Mouse (Mus musculus): Measurements from ENCODE around the gene Ccl1.

Gene Ccl1

DNA sequence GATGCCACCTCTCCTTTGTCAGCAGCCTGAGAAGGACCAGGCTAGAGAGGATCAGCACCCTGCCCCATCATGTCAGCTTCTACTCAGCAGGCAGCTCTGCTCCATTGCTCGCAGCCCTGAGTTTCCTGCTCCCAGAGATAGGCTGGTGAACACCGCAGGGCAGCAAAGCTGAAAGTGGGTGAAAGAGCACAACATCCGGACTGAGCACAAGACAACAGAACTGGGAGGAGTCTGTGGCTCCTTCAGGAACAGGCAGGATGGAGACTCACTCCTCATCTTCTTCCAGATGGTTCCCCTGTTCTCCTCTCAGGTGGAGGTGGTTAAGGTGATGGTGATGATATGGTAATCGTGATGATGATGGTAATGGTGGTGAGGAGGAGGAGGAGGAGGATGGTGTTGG lies at the start of gene Ccl1:
TSS of gene Ccl1 (minus strand) at position 101 of the 400 bp plus-strand sequence.
- no peak for DNase-seq (ENCODE audit: low spot score)

DNA sequence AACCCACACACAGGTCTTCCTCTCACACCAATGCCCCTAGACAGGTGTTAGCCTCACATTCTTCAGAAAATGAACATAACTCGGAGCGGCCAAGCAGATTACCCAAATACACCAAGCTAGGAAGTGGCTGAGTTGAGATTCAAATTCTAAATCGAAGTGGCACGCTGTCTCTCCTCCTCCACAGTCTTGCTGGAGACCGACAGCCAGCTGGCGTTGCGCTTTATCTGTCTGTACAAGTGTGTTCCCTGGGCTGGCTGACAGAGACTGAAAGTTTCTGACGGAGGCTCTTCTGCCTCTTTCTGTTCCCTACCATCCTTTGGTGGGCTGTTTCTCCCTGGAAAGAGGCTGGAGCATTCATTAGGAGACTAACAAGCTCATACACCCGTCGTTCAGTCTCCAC lies 45.5 kb upstream of the Ccl1 start:
- no peak for DNase-seq (ENCODE audit: low spot score)

DNA sequence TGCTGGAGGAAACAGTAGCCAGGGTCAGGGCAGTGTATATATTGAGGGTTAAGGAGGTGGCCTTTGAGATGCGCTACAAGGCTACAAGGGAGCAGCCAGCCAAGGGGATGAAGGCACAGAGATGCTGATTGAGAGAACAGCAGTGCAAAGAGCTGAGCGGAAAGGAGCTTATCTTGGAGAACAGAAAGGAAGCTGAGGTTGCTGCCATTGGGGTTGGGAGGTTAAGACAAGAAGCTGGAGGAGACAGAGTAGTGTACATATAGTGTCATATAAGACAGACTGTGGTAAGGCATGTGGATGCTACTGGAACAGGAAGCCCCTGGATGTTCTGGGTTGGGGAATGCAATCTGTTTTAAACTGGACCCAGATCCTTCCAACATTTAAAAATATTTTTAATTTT lies 35.4 kb upstream of the Ccl1 start:
- no peak for DNase-seq (ENCODE audit: low spot score)

DNA sequence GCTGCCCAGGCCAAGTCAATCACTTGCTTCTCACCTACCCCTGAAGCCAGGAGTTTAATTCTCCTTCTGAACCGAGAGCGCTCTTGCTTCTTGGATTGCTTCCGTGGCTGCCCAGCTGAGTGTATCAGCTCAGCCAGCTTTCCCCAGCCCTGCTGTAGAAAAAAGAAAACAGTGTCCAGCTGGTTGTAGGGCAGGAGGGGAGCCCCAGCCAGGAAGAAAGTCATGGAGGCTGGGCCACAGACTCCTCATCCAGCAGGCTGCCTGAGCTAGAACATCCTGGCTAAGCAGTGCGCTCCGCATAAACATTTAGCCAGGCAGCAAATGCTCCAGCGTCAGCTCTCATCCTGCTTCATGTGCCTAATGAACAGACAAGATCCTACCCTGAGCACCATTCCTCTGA lies 34.9 kb upstream of the Ccl1 start:
- no peak for DNase-seq (ENCODE audit: low spot score)

DNA sequence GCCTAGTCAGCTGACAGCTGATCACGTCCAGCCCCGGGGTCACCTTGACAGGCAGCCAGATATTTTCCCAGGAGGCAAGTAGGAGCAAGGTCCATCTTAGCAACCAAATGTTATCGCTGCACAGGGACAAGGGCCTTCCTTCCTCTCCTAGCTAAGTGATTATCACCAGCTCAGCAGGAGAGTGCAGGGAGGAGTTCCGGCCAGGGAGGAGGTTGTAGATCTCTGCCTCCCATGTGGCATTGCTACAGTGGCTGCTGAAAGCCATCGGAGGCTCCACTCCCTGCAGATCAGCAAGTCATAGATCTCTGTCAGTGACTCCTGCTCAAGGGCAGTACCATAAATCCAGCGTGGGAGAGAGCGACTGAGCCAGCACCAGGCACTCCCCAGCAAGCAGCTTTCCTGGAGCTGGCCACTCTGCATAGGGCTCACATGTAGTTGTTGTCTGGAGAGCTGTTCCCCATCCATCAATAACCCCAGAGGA lies 34.5 kb upstream of the Ccl1 start:
- DNase-seq (ENCODE audit: low spot score): no peak

DNA sequence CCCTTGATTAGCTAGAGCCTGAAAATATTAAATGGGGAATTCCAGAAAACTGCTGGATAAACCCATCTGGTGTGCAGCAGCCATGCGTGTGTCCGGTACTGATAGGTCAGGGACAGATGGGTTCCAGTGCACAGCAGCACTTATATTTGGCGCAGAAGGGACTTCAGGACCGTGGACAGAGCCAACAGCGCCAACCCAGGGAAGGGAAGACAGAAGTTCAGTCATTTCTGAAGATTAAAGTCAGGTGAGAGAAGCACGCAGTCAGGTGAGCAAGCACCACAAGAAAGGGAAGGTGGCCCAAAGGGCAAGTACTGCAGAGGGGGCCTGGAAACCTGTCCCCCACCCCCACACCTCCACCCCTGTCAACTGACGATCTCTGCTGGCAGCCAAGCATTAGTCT lies 7.7 kb upstream of the Ccl1 start:
- no peak for DNase-seq (ENCODE audit: low spot score)

DNA sequence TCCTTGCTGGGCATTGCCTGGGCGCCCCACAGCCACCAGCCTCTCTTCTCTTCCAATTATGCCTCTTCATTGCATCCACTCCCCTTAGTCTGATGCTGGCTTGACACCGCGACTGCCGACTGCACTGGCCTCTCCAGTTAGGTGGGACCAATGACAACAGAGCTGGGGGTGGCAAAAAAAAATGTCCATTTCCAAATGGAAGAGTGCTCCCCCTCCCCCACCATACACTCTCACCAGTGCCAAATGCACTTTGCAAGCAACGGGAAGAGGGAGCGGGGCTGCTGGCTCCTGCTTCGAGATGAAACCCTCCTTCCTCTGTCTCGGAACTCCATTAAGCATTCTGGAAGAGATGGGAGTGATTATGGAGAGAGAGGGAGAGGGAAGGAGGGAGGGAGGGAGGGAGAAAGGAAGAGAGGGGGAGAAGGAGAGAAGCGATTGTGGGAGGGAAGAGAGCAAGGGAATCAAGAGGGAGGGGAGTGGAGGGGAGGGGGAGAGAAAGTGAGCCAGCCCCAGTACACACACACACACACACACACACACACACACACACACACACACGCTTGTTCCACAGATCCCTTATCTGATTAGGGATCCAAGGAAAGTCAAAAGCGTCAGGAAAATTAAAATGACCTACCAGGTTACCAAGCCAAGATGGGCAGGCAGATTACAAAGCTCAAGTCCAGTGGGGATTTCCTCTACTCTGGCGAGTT lies 5.0 kb upstream of the Ccl1 start:
- no peak for DNase-seq (ENCODE audit: low spot score)

DNA sequence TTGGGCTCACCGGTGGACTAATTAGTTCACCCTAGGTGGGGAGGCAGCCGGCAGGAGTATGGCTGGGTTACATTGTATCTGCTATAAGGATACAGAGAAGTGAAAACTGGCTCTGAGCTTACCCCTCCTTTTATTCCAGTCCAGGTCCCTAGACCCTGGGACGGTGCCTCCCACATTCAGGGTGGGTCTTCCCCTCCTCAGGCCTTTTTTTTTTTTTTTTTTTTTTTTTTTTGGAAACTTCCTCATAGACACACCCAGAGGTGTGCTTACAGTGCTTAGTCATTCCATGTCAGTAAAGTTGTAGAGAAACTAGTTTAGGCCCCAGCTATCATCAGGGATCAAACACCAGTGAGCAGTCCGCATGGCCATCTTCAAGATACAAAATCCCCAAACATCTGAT lies 7.6 kb downstream of the Ccl1 start:
- DNase-seq (ENCODE audit: low spot score): no peak

DNA sequence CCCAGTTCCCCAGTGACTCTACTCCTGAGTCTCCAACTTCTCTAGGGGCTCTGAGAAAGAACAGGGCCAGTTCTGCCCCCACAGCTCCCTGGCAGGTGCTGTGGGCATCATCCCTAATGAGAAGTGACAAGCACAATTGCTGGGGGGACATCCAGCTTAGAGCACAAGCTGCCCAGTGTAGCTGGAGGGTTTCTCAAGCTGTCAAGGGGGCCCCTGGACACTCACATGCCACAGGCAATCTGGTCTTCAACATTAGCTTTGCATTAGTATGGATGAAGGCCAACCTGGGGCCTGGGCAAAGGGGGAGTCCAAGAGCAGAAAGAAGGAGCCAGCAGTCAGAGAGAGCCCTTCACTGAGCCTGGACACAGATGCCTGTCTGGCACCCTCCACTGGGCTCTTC lies 14.6 kb downstream of the Ccl1 start:
- DNase-seq (ENCODE audit: low spot score): no peak

DNA sequence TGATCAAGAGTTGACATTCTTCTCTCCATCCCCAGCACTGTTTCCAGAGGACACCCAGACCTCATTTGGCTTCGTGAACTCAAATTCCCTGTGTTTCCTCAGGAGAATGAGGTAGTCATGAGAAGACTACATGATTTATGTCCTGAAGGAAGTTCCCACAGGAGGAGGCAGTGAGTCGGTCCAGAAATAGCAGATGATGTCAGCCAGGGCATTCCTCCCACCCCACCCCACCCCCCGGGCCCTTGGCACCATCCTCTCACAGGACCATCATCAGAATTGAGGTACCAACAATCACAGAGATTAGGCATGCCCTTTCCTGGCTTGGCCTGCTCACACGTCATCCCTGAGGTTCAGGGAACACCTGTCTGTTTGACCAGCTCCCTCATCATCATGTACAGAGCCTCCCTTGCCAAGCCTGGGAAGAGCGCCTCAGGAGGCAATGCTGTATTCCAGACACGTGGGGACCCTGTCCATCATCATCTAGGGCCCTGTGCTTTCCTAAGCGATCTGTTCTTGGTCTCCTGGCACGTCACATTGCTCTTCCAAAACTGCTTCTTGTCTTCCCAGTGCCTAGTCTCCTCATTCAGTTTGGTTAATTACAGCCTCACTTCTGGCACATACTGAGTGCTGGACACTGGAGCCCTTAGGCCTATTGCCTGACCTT lies 31.2 kb downstream of the Ccl1 start:
- no peak for DNase-seq (ENCODE audit: low spot score)

DNA sequence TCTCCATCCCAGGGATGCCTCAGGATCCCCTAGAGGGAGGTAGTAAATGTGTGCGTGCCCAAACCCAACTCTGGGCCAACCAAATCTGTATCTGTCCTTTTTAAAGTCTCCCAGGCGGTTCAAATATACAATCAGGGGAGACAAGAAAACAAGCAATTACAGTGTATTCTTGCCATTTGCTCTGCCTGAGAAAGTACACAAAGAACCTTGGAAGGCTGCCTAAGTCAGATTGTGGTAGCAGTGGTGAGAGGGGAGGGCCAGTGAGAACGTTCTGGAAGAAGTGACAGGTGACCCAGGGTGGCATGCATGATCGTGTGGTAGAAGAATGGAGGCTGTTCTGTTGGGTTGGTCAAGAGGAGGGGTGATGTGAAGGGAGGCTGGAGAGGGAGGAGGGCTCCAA lies 46.4 kb downstream of the Ccl1 start:
- DNase-seq (ENCODE audit: low spot score): no peak

DNA sequence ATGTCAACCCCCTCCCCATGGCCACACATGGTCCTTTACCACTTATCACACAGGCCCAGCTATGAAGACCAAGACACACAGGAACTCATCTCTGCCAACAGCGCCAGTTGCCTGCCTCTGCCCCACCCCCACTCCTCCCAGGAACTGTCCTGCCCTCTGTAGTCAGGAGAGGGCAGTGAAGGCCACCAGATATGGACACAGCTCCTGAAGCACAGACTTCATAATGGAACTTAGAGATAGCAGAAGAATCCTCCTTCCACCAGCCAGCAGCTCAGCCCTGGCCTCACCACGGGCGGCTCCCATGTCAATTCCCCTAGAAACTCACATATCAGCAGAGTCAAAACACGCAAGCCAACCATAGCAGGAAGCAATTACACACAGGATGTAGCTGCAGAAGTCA lies 49.9 kb downstream of the Ccl1 start:
- no peak for DNase-seq (ENCODE audit: low spot score)

DNA sequence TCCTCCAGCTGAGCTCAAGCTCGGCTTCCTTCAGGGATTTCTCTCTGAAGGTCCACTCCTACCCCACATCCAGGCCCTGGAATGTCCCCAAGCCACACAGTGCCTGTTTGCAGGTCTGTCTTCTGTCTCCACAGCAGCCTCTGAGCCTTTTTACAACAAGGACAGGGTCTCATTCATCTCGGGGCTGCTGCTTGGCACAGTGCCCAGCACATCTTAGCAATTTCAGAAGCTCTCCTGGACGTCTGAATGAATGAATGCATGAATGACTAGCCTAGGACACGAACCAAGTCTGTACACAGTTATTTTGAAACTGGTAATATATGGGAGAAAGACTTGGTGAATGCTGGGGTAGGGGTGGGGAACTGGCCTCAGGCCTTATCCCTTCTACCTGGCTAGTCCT lies 52.1 kb downstream of the Ccl1 start:
- no peak for DNase-seq (ENCODE audit: low spot score)

DNA sequence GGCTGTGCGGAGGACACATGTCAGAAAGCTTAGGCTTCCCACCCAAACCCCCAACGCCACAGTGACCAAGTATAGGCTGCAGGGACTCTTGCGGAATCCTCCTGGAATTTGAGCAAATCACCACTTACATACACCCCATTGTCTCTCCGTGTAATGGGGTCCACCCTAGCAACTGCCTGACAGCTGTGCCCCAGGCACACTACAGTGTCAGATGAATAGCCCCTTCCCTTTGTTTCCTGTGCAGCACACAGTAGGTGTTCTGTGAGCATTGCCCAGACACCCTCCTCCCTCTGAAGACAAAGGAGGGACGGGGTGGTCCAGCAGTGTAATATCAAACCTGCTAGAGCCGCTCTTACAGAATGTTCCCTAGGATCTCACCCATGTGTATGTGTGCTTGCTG lies 54.2 kb downstream of the Ccl1 start:
- DNase-seq (ENCODE audit: low spot score): no peak

DNA sequence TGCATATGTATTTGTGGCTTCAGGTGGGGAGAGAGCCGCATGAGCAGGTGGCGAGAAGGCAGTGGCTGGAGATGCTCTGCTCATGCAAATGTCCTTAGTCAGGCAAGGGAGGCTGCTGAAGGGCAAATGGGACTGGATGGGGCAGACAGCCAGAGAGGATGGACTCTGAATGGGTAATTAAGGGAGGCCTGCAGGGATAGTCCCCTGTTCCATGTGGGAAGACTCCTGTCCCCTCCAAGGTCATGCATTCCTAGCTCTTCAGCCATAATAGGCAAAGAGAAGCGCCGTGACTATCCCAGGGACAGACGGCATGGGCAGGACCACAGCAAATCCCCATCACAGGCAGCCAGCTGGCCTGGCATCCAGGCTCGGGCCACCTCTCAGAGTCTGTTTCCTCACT lies 55.5 kb downstream of the Ccl1 start:
- no peak for DNase-seq (ENCODE audit: low spot score)

DNA sequence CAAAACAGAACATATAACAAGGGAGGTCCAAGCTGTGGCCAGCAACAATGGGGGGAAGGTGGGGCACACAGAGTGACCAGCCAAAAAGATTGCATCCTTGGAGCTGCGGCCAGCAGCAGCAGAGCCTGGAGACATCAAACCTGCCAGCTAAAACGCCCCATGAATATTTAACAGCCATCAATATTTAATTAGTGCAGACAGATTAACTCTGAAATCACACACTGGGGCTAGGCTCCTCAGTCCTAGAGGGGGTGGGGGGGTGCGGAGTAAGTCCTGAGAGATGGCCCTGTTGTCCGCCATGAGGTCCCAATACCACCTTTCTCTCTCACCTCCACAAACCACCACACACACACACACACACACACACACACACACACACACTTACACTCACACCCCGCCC lies 68.1 kb downstream of the Ccl1 start:
- no peak for DNase-seq (ENCODE audit: low spot score)

DNA sequence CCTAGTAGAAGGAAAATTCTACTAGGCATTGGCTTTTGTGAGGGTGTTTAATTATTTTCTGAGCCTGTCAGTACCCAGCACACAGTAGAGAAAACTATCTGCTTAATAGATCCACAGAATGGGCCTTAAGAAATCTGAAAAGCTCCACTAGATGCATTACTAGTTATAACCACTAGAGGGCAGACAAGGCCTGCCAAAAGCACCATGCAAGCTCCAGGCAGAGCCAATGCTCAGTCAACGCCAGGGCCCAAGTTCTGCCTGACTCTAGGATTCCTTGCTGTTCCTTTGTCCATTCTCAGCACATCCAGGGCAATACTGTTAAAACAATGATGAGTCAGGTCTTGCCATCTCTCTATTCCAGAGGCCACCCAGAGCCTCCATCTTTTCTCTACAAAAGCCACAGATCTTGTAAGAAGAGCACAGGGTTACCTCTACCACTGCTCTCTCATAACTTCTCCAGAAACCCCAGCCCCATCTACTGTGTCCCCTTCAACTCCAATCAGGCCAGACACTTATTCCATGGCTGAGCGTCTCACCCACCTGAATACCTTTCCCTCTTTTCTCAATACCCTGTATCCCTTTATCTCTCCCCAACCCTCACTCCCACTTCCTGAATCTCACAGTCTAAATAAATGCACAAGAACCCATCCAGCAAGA lies 69.8 kb downstream of the Ccl1 start:
- DNase-seq (ENCODE audit: low spot score): peak; percentile 67

DNA sequence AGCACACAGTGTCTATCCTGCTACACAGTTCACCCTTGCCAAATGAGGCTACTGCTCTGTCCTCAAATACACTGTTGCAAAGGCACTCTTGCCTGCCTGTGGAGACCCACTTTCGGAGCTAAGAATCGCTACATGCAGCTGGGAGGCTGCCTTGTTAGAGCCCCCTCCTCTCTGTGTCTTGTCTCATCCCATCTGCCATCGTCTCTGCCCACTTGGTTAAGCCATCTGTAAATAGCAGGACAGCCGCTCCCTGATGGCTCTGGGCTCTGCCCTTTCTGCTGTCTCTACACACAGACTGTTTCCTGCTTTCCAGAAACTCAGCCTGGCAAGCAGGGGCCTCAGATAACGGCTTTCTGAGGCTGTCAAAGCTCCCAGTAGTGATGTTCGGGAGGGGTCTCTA lies 71.5 kb downstream of the Ccl1 start:
- DNase-seq (ENCODE audit: low spot score): no peak

DNA sequence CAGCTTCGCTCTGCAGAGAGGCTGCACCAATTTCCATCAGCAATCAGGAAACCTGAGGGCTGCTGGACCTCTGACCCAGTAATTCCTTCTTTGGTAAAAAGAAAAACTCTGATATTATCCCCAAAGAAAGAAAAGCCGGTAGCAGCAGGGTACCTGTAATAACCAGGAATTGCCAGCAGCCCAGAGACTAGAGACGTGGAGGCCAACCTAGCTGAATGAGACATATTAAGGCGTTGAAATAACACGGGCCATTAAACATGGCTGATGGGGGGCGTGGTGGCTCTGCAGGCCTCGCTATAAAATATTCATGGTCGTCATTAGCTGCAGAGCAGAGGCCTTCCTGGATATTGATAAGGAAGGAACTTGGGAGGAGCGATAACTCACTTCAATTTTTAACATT lies 78.5 kb downstream of the Ccl1 start:
- no peak for DNase-seq (ENCODE audit: low spot score)

DNA sequence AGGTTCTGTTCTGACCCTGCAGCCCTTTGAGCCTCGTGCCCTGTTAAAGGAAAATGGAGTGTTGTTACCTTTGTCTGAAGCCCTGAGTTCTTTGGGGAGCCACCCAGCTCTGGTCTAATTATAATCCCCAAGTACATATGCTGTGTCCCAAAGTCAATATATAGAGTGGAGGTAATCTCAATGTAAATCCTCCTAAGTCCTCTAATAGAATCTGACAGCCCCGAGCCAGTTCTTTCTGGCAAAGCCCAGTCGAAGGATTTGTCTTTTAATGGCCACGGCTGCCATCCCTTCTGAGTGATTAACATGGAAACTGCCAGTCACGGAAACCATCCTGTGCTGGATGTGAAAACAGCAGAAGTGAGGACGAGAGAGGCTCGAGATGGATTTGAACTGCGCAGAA lies 79.6 kb downstream of the Ccl1 start:
- DNase-seq (ENCODE audit: low spot score): no peak

DNA sequence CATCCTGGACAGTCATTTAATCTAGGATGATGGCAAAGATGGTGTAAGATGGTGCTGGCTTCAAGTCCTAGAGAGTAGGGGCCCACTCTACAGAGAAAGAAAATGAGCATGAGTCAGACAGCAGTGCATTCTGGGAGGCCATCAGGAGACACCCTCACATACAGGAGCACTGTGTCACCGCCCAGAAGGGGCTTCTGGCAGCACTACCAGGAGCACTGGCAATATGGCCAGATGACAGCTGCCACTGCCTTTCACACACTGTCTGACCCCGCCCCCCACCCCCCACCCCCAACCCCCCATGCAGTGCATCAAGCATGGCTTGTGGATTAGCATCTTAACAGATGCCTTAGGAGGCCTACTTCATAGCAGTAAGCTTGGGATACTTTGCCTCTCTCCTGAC lies 89.0 kb downstream of the Ccl1 start:
- no peak for DNase-seq (ENCODE audit: low spot score)

DNA sequence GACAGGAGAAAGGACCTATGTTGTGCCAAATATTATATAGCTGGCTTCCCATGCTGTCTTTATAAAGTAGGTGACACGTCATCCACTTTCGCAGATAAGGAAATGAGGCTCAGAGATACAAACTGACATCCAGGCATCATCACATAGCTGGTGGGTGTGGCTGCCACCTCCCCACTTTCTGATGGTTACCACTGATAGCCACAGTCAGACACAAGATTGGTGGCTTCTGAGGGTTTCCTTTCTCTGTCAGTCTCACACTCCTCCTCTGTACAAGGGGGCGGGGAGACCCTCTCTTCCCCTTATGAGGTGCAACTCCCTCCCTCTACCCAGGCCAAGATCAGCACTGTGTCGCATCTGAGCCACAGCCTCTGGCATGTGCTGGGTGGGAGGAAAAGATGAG lies 91.1 kb downstream of the Ccl1 start:
- DNase-seq (ENCODE audit: low spot score): no peak

DNA sequence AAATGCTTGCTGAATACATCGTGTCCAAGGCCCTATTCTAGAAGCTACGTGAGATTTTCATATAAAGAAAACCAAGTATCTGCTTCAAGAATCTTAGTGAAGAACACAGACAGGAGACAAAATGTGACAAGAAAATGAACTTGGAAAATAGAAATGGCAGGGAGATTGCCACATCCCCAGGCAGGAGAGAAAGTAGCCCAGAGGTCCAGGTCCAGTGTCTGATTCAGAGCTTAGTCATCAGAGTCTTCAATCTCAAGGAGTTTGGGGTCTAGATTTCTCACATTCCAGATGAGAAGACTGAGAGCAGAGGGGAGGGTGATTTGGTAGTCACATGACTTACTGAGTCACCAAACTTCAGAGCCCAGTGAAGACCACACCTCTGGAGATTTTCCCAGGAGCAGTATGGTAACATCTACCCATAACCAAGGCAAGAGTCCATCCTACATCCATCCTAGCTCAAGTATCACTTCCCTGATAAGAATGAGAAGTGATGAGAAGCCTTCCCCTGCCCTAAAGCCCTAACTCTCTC lies 98.5 kb downstream of the Ccl1 start:
- no peak for DNase-seq (ENCODE audit: low spot score)
